Mouse (Mus musculus): ENCODE results near the gene Anln.
"Not testable (repeated sequence)": the region's sequence is repeated elsewhere in the genome, so short reads cannot be mapped to it uniquely, and the experiment has no call there.

Anln gene

GRCm38 (mm10) chr9:22389021-22389476, at the start of gene Anln:
Gene Anln (minus strand): TSS chr9:22389188.
- peak; percentile 86 for DNase-seq (ENCODE audit: low read depth, low spot score)

- DNase-seq (ENCODE audit: low read depth, low spot score): no peak
These were observed 45.1 kb upstream of the Anln start for GRCm38 (mm10) chr9:22434101-22434500.

DNA sequence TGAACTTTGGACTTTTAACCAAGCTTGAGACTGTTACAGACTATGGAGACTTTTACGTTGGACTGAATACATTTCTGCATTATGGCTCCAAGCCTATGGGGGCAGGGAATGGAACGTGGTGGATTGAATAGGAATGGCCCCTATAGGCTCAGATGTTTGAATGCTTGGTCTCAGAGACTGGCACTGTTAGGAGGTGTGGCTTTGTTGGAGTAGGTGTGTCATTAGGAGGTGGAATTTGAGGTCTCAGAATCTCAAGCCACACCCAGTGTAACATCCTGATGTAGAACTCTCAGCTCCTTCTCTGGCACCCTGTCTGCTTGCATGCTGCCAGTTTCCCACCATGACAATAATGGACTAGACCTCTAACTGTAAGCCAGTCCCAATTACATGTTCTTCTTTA, 44.2 kb upstream of the Anln start:
- no peak for DNase-seq (ENCODE audit: low read depth, low spot score)

DNA sequence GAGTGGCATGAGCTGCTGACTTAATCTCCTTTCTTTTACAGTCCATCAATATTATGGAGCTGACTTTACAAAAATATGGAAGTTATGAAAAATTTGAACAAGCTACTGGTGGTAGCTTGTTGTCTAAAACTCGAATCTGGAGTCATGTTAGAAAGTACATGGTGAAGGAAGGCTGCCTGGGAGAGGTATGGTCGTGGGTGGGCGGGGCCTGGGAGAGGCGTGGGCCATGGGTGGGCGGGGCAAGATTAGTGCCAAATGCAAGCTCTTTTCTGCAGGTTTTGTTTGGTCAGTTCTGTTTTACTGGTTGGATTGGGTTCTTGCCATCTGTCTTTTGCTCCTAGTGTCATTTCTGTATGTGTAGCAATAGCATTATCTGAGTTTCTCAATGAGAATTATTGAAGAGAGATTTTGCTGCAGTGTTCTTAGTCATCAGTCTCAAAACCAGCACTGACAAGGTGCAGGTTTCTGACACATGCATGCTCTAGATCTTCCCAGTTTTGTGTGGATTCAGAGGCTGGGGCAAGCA, 41.4 kb upstream of the Anln start:
- DNase-seq (ENCODE audit: low read depth, low spot score): no peak

- DNase-seq (ENCODE audit: low read depth, low spot score): no peak
These were observed 40.7 kb upstream of the Anln start for GRCm38 (mm10) chr9:22429533-22430241.

DNA sequence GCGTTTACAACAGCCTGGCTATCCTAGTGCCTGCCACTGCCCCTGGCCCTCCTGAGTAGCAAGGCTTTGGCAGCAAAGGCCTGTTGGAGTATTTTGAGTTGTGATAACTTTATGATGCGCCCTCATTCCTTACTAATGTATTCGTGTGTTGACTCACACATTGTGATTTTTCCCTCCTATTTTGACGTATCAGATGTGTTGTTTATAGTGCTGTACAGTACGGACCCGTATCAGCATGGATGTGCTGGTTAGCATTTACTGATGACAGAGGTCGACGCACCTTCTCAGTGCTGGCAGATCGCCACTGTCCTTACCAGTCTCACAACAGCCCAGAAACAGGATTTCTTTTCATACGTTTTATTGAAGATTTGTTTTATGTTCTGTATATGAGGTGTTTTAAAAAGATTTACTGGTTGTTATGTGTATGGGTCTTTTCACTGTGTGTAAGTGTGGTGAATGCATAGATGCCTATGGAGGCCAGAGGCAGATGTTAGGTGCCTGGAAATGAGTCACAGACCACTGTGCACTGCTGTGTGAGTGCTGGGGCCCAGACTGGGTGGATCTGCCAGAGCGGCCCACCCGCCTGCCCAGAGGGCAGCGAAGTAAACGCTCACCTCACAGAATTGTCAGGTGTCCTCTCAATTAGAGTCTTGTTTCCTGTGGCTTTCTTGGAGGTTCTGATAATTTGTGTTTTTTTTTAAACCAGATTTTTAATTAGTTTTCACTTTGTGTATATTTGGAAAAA, 39.9 kb upstream of the Anln start:
- no peak for DNase-seq (ENCODE audit: low read depth, low spot score)

DNA sequence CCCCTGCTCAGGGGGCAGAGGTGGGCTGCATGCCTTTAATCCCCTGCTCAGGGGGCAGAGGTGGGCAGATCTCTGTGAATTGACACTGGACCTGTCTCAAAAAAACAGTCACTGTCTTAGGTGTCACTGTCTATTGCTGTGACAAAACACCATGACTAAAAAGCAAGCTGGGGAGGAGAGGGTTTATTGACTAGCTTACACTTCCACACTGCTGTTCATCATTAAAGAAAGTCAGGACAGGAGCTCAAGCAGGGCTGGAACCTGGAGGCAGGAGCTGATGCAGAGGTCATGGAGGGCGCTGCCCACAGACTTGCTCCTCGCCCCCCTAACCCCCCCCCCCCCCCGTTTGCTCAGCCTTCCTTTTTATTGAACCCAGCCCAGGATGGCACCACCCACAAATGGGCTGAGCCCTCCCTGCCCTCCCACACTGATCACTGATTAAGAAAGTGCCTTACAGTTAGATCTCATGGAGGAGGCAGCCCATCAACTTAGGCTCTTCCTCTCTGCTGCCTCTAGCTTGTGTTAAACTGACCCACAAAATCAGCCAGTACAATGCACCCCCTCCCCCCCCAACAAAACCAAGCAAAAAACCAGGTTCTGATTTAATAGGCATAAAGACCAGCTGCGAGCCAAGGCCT, 39.2 kb upstream of the Anln start:
- DNase-seq (ENCODE audit: low read depth, low spot score): no peak

- DNase-seq (ENCODE audit: low read depth, low spot score): no peak
These were observed 35.7 kb upstream of the Anln start for GRCm38 (mm10) chr9:22424719-22425118.

DNA sequence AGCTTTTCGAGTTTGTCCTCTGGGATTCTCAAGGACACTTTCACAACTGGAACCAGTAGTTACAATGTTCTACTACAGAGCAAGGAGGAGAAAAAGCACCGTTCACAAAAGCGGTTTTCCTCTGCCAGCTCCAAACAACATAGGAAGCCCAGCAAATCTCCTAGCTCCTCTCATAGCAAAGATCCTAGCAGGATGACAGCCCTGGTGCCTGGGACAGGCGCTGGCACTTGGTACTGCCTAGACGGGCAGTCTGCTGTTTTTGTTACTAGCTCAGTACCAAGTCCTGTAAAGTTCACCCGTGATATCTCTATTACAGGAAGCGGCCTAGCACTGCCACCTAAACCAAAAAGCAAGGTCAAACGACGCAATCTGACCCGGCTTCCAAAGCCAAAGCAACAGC, 35.2 kb upstream of the Anln start:
- DNase-seq (ENCODE audit: low read depth, low spot score): no peak

DNA sequence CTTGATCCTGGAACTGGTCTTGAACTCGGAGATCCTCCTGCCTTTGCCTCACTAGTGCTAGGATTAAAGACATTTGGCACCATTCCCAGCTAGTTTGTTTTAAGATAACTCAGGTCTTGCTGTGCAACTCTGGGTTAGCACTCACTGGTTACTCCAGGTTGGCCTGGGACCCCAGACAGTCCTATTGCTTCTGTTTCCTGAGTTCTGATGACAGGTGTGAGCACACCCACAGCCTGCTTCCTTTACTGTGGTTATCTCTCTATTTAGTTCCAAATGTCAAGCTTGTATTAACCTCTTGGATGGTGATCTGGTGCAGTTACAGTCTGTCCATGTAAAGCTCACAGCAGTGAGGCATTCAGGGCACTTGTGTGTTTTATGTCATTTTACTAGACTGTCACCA, 34.5 kb upstream of the Anln start:
- no peak for DNase-seq (ENCODE audit: low read depth, low spot score)

GRCm38 (mm10) chr9:22422559-22422958, 33.6 kb upstream of the Anln start:
- DNase-seq (ENCODE audit: low read depth, low spot score): no peak

GRCm38 (mm10) chr9:22420491-22420890, 31.5 kb upstream of the Anln start:
- no peak for DNase-seq (ENCODE audit: low read depth, low spot score)

GRCm38 (mm10) chr9:22419877-22420276, 30.9 kb upstream of the Anln start:
- no peak for DNase-seq (ENCODE audit: low read depth, low spot score)

DNA sequence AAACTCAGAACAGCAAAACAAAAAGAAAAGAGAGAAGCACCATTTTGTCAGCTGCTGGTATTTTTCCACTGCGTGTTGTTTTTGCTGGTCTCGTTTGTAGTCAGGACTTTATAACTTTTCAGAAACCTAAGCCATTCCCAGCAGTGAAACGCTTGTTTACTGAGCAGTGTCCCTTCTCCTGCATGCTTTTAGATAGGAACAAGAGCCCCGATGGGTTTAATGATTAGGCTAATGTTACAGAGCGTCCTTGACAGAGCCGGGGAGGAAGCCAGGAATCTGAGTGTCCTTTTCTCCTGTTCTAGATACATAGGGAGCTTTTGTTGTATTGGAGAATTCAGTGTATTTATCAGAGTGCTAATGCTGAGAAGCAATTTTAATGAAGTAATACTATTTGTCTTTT, 28.6 kb upstream of the Anln start:
- no peak for DNase-seq (ENCODE audit: low read depth, low spot score)

DNA sequence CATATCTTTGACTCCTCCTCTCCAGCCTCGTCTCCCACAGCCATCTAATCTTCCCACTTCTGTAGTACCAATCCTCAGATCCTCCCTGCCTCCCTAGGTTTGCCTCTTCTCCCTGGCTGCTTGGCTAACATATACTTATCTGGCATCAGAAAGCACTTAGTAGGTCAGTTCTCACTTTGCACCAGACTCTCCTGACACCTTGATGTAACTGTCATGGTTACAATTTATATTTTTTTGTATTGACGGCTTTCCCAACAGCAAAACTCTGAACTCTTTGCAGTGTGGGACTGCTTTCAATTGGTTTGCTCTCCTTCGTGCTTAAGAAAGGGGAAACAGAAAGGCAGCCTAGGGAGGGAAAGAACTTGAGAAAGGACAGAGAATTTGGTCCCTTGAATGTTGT, 27.2 kb upstream of the Anln start:
- no peak for DNase-seq (ENCODE audit: low read depth, low spot score)

GRCm38 (mm10) chr9:22411002-22411857, 22.2 kb upstream of the Anln start, which contains the start of gene 9530077C05Rik:
Gene 9530077C05Rik (plus strand): TSS chr9:22411513.
- peak; percentile 95 for DNase-seq (ENCODE audit: low read depth, low spot score)

DNA sequence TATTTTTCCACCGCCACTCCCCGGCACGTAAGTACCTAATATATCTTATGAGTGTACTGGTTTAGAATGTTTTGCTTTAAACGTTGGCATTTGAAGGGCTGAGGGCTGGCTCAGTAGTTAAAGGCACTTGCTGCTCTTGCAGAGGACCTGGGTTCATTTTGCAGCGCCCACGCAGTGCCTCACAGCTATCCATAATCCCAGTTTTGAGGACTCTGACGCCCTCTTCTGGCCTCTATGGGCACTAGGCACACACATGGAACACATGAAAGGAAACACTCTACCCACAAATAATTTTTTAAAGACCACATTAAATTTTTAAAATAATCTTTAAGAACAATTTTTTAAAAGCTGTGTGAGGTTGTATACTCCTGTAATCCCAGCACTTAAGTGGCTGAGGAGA, 20.5 kb upstream of the Anln start:
- DNase-seq (ENCODE audit: low read depth, low spot score): no peak

GRCm38 (mm10) chr9:22408344-22408743, 19.4 kb upstream of the Anln start:
- DNase-seq (ENCODE audit: low read depth, low spot score): not testable (repeated sequence)

GRCm38 (mm10) chr9:22407633-22408032, 18.6 kb upstream of the Anln start:
- DNase-seq (ENCODE audit: low read depth, low spot score): not testable (repeated sequence)

DNA sequence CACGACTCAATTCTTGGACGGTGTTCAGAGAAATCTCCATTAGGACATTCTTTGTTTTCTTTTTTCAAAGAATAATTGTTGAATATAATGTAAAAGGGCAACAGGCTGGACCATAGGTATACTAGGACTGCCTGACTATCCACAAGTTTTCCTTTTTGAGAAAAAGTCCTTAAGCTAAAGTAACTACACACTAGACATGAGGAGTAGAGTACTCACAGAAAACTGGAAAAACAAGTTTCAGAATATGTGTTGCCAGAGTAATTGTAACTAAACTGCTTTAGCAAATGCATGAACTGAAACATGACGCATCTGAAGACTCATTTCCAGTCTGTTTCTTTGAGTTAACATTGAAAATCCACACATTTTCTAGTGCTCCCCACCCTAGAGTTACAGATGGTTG, 16.4 kb upstream of the Anln start:
- no peak for DNase-seq (ENCODE audit: low read depth, low spot score)

- DNase-seq (ENCODE audit: low read depth, low spot score): not testable (repeated sequence)
These were observed 14.5 kb upstream of the Anln start for GRCm38 (mm10) chr9:22403501-22403900.

Measured in WW6 (cell line).